Mouse (Mus musculus) myocyte (in vitro differentiated cells): ENCODE measurements around the gene Erbb2. TPM values are rescaled to one million over a fixed set of nuclear protein-coding genes. Genes with fewer than 3 reads are reported as not detected.
"Not testable (repeated sequence)": the region's sequence is repeated elsewhere in the genome, so short reads cannot be mapped to it uniquely, and the experiment has no call there.

Source experiments
- H3K27me3 ChIP-seq: one replicate; pipeline ENCODE4 v1.6.1; 2011; ENCODE audit not compliant: control insufficient read depth, insufficient read depth, insufficient read length
- H3K36me3 ChIP-seq: one replicate; pipeline ENCODE4 v1.6.1; 2011; ENCODE audit not compliant: control insufficient read depth, insufficient read depth
- H3K4me2 ChIP-seq: one replicate; pipeline ENCODE4 v1.6.1; 2011; ENCODE audit warnings: low read depth, control low read depth
- H3K4me3 ChIP-seq: one replicate; pipeline ENCODE4 v1.5.1; 2011; ENCODE audit warnings: mild to moderate bottlenecking, control low read depth, moderate library complexity
- H3K79me2 ChIP-seq: one replicate; pipeline ENCODE4 v1.6.1; 2011; ENCODE audit not compliant: control insufficient read depth, insufficient read depth
- H3ac ChIP-seq: one replicate; pipeline ENCODE4 v1.6.1; 2011; ENCODE audit not compliant: control insufficient read depth, insufficient read length
- CEBPB ChIP-seq: IDR thresholded peaks from 2 replicates; pipeline ENCODE4 v1.6.1; 2011; ENCODE audit warnings: mild to moderate bottlenecking, moderate library complexity; ENCODE audit not compliant: poor library complexity, insufficient read depth, severe bottlenecking
- E2F4 ChIP-seq: IDR thresholded peaks from one replicate; pipeline ENCODE4 v1.6.1; 2011; ENCODE audit warnings: mild to moderate bottlenecking, control low read depth, moderate library complexity; ENCODE audit not compliant: insufficient read depth
- MAX ChIP-seq: IDR thresholded peaks from one replicate; pipeline ENCODE4 v1.6.1; 2011; ENCODE audit warnings: low read depth, mild to moderate bottlenecking, control low read depth
- MYOD1 ChIP-seq, 3 experiments: IDR thresholded peaks; one replicate each; pipeline ENCODE4 v1.6.1; 2011; ENCODE audit warnings: control low read depth in 2 of 3, low read depth in 2 of 3, mild to moderate bottlenecking in 2 of 3, moderate library complexity in 1 of 3; ENCODE audit not compliant: insufficient read length in 2 of 3, control insufficient read depth in 1 of 3
- MYOG ChIP-seq, 3 experiments: IDR thresholded peaks; one replicate each; pipeline ENCODE4 v1.6.1; 2011; ENCODE audit warnings: control low read depth in 2 of 3, low read depth in 2 of 3, mild to moderate bottlenecking in 2 of 3; ENCODE audit not compliant: insufficient read length in 2 of 3, control insufficient read depth in 1 of 3, insufficient read depth in 1 of 3
- POLR2A ChIP-seq: IDR thresholded peaks from one replicate; pipeline ENCODE4 v1.6.1; 2011; ENCODE audit warnings: low read depth, mild to moderate bottlenecking, control low read depth, moderate library complexity; ENCODE audit not compliant: insufficient read length
- POLR2AphosphoS2 ChIP-seq: IDR thresholded peaks from one replicate; pipeline ENCODE4 v1.6.1; 2011; ENCODE audit warnings: low read depth, control low read depth; ENCODE audit not compliant: insufficient read length
- REST ChIP-seq: IDR thresholded peaks from one replicate; pipeline ENCODE4 v1.6.1; 2011; ENCODE audit warnings: mild to moderate bottlenecking, control low read depth, moderate library complexity; ENCODE audit not compliant: insufficient read depth, insufficient read length
- SRF ChIP-seq: IDR thresholded peaks from one replicate; pipeline ENCODE4 v1.6.1; 2011; ENCODE audit warnings: low read depth; ENCODE audit not compliant: control insufficient read depth, insufficient read length
- TCF12 ChIP-seq: IDR thresholded peaks from one replicate; pipeline ENCODE4 v1.6.1; 2011; ENCODE audit warnings: mild to moderate bottlenecking, control low read depth; ENCODE audit not compliant: poor library complexity, insufficient read depth, severe bottlenecking
- TCF3 ChIP-seq: IDR thresholded peaks from one replicate; pipeline ENCODE4 v1.6.1; 2011; ENCODE audit warnings: low read depth, control low read depth; ENCODE audit not compliant: insufficient read length
- USF1 ChIP-seq: IDR thresholded peaks from one replicate; pipeline ENCODE4 v1.6.1; 2011; ENCODE audit warnings: low read depth, mild to moderate bottlenecking, control low read depth, moderate library complexity
- polyA plus RNA-seq: library from polyadenylated mRNA; unstranded; fragments of >200 nt; fragmentation: generic; extraction: Trizol; gene quantifications from one replicate; pipeline ENCODE4 v1.2.1, GENCODE M21; 2012; ENCODE audit warnings: missing spikeins

Gene Erbb2
- polyA plus RNA-seq, 1 experiment, result 33.5 TPM

DNA sequence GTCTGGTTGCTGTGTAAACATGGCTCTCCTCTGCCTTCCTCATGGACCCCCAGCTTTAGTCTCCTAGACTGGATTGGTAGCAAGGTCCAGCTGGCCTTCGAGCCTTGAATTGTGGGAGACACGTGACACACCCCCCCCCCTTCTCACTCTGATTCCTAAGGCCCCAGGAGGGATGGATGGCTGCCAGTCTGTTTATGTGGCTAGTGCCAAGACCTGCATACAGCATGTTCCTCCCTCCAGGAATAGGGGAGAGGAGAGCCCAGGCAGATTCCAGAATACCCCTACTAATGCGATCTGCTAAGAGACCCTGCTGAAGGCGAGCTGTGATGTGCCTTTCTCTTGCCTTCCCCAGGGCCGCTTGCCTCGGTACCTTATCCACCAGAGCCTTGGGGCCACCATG is 32.2 kb upstream of the Erbb2 start:
- H3K36me3 ChIP-seq, result peaks cover 21% of the 10 kb centered on the region

DNA sequence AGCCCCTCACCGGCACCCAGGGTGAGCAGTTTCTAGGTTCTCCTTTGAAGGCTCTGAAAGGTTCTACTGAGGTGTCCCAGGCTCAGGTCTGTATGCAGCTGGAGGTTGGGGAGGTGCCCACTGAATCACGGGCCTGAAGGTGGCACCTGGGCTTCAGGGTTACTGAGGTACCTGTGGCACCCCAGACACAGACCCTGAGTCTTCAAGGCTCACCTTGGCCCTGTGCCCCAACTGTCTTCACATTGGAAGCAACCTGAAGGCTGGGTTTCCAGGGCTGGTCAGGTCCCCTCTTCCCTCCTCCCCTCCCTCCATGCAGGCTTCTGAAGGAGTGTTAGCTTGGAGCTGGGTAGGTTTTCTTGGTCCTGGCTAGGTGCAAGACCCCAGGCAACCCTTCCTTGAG is 30.6 kb upstream of the Erbb2 start:
- H3K36me3 ChIP-seq, result peaks cover 11% of the 10 kb centered on the region
- no peak overlapping the region for H3K4me2 ChIP-seq
- TF ChIP-seq E2F4, result no peak
- no peak for TF ChIP-seq TCF12
- no peak for TF ChIP-seq MYOD1 (IDR thresholded peaks at IDR 0.05; ENCODE audit: control insufficient read depth in 1 of 3, insufficient read length in 2 of 3, low read depth in 2 of 3)
- TF ChIP-seq REST, result no peak
- TF ChIP-seq POLR2AphosphoS2, result no peak

More for the DNA sequence above, 32.2 kb upstream of the Erbb2 start:
- TF ChIP-seq POLR2AphosphoS2, result no peak
- TF ChIP-seq TCF12, result no peak
- TF ChIP-seq SRF, result no peak
- no peak for TF ChIP-seq REST
- no peak for TF ChIP-seq USF1
- TF ChIP-seq MYOD1 (IDR thresholded peaks at IDR 0.05; ENCODE audit: control insufficient read depth in 1 of 3, insufficient read length in 2 of 3, low read depth in 2 of 3), result no peak
- TF ChIP-seq E2F4, result no peak
- no peak for TF ChIP-seq MYOG (IDR thresholded peaks at IDR 0.05; ENCODE audit: control insufficient read depth in 1 of 3, insufficient read depth in 1 of 3, insufficient read length in 2 of 3, low read depth in 2 of 3)
- TF ChIP-seq MAX, result no peak
- no peak for TF ChIP-seq CEBPB
- TF ChIP-seq TCF3, result no peak
- TF ChIP-seq POLR2A, result no peak
- Histone ChIP-seq H3K4me2 (no peak overlapping the region), H3K79me2 (no peaks in the 10 kb centered on the region), H3ac (no peak overlapping the region), H3K27me3 (no peaks in the 10 kb centered on the region), H3K4me3 (no peak overlapping the region)

DNA sequence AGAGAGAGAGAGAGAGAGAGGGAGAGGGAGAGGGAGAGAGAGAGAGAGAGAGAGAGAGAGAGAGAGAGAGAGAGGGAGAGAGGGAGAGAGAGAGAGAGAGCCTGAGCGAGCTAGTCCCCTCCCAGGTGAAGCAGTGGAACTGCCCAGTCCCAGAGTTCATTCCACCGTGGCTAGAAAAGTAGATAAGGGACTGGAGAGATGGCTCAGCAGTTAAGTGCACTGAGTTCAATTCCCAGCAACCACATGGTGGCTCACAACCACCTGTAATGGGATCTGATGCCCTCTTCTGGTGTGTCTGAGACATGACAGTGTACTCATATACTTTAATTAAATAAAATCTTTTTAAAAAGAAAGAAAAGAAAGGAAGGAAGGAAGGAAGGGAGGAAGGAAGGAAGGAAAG is 29.9 kb upstream of the Erbb2 start:
- H3K4me2 ChIP-seq, H3ac ChIP-seq, H3K79me2 ChIP-seq, H3K27me3 ChIP-seq, H3K36me3 ChIP-seq, H3K4me3 ChIP-seq: not testable (repeated sequence)

More for the DNA sequence above, 30.6 kb upstream of the Erbb2 start:
- Histone ChIP-seq H3K27me3 (peaks cover 4% of the 10 kb centered on the region), H3K79me2 (no peaks in the 10 kb centered on the region), H3K4me3 (no peak overlapping the region), H3ac (no peak overlapping the region)

DNA sequence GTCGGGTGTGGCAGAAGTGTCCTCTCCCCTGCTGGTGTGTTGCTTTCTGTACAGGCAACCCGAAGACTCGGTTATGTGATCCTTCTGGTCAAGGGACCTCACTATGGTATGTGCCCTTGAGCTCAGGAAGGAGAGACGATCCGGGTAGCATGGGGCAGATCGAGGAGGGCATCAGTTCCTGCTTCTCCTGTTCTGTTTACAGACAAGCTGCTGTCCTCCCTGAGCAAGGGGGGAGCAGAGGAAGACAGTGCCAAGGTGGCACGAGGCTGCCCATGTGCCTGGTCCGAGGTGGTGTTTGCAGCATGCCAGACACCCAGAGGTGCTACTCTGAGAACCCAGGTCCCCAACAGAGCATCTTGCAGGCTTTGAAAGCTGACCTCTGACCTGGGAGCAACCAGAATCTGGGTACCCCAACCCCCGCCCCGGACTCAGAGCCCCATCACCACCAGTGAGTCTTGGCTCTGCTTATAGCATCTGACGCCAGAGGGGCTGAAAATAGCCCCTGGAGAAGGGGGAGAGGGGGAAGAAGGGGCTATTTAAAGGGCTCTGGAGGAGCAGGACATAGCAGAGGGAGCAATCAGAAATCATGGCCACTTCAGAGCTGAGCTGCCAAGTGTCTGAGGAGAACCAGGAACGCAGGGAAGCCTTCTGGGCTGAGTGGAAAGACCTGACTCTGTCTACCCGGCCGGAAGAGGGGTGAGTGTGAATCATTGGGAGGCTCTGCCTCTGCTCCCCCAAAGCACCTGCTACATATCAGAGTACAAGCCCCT is 28.8 kb upstream of the Erbb2 start, which contains the start of gene Tcap:
Gene Tcap (plus strand): TSS at position 551 of the 770 bp plus-strand sequence.
- peak within 1 kb of the TSS; percentile 56 for H3K4me2 ChIP-seq
- peak within 1 kb of the TSS; percentile 20 for H3K4me3 ChIP-seq
- no peaks in the 10 kb centered on the region for H3K79me2 ChIP-seq

DNA sequence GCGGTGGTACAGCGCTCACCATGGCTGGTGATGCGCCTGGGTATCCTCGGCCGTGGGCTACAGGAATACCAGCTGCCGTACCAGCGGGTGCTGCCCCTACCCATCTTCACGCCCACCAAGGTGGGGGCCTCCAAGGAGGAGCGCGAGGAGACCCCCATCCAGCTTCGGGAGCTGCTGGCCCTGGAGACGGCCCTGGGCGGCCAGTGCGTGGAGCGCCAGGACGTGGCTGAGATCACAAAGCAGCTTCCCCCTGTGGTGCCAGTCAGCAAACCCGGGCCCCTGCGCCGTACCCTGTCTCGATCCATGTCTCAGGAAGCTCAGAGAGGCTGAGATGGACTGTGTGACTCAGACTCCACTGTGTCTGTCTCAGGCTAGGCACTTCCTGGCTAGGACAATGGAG is 28.1 kb upstream of the Erbb2 start:
- Histone ChIP-seq H3K79me2 (no peaks in the 10 kb centered on the region), H3K36me3 (no peaks in the 10 kb centered on the region), H3K4me2 (peak overlapping the region; percentile 56), H3K27me3 (peaks cover 19% of the 10 kb centered on the region), H3ac (no peak overlapping the region), H3K4me3 (peak overlapping the region; percentile 20)
- peak; percentile 10 for TF ChIP-seq POLR2AphosphoS2
- TF ChIP-seq REST, result no peak

More for the DNA sequence above, 28.8 kb upstream of the Erbb2 start, which contains the start of gene Tcap:
- Histone ChIP-seq H3K36me3 (peaks cover 3% of the 10 kb centered on the region), H3ac (no peak within 1 kb of the TSS), H3K27me3 (peaks cover 19% of the 10 kb centered on the region)
- TF ChIP-seq POLR2A (peak; percentile 55), POLR2AphosphoS2 (peak; percentile 79), MYOD1 (IDR thresholded peaks at IDR 0.05; ENCODE audit: control insufficient read depth in 1 of 3, insufficient read length in 2 of 3, low read depth in 2 of 3) (no peak), MYOG (IDR thresholded peaks at IDR 0.05; ENCODE audit: control insufficient read depth in 1 of 3, insufficient read depth in 1 of 3, insufficient read length in 2 of 3, low read depth in 2 of 3) (no peak)
